Mouse (Mus musculus) kidney, postnatal 14 days (tissue): Measurements from ENCODE around the gene Znrf3.
A peak's percentile ranks its signal among the peaks of the same experiment; 100 is the strongest.

Experiments
- DNase-seq: peaks from one replicate; pipeline ENCODE4 v3.0.0; 2022; ENCODE audit warnings: mixed read lengths

Znrf3 gene

GRCm38 (mm10) chr11:5314796-5315195, 129.9 kb downstream of the Znrf3 start:
- DNase-seq, result peak; percentile 83

GRCm38 (mm10) chr11:5314330-5314741, 130.3 kb downstream of the Znrf3 start:
- no peak for DNase-seq

GRCm38 (mm10) chr11:5307024-5307905, 137.4 kb downstream of the Znrf3 start:
- DNase-seq, result no peak

GRCm38 (mm10) chr11:5306017-5306416, 138.6 kb downstream of the Znrf3 start:
- DNase-seq, result no peak

- no peak for DNase-seq
Measured at GRCm38 (mm10) chr11:5304526-5304925, 140.1 kb downstream of the Znrf3 start.

GRCm38 (mm10) chr11:5298007-5298372, 146.7 kb downstream of the Znrf3 start:
- no peak for DNase-seq

- DNase-seq, result peak; percentile 91
Measured at GRCm38 (mm10) chr11:5297148-5298006, 147.3 kb downstream of the Znrf3 start.

GRCm38 (mm10) chr11:5296576-5297115, 148.0 kb downstream of the Znrf3 start:
- no peak for DNase-seq

GRCm38 (mm10) chr11:5294805-5295204, 149.8 kb downstream of the Znrf3 start:
- no peak for DNase-seq

GRCm38 (mm10) chr11:5290691-5291090, 154.0 kb downstream of the Znrf3 start:
- peak; percentile 74 for DNase-seq

- no peak for DNase-seq
Measured at GRCm38 (mm10) chr11:5289826-5290580, 154.6 kb downstream of the Znrf3 start.

- DNase-seq, result no peak
Measured at GRCm38 (mm10) chr11:5283987-5284386, 160.7 kb downstream of the Znrf3 start.

- no peak for DNase-seq
Measured at GRCm38 (mm10) chr11:5280932-5281331, 163.7 kb downstream of the Znrf3 start.

GRCm38 (mm10) chr11:5278463-5278862, 166.2 kb downstream of the Znrf3 start:
- DNase-seq, result no peak

- no peak for DNase-seq
Measured at GRCm38 (mm10) chr11:5277307-5277971, 167.2 kb downstream of the Znrf3 start.

- no peak for DNase-seq
Measured at GRCm38 (mm10) chr11:5275216-5275615, 169.4 kb downstream of the Znrf3 start.

GRCm38 (mm10) chr11:5272536-5273234, 172.0 kb downstream of the Znrf3 start:
- DNase-seq, result no peak

- no peak for DNase-seq
Measured at GRCm38 (mm10) chr11:5272066-5272360, 172.6 kb downstream of the Znrf3 start.

GRCm38 (mm10) chr11:5271274-5272065, 173.2 kb downstream of the Znrf3 start:
- DNase-seq, result no peak

- DNase-seq, result no peak
Measured at GRCm38 (mm10) chr11:5269846-5270461, 174.7 kb downstream of the Znrf3 start.
